Mouse (Mus musculus) midbrain, embryonic 11.5 days (tissue): ENCODE measurements at regions not wholly inside any gene's neighbourhood (a gene's known extent, or its start where the extent isn't known, plus 50 kb on each side); places are given as distances from the start of the nearest gene placed in this dataset.
"Not testable (repeated sequence)": the region's sequence is repeated elsewhere in the genome, so short reads cannot be mapped to it uniquely, and the experiment has no call there.

ENCODE experiments used
- ATAC-seq: fragments of 200-750 bp; cut with Nextera tagmentation; 2 replicates; pipeline ENCODE4 v1.8.0; 2017; ENCODE audit warnings: moderate TSS enrichment, moderate library complexity; ENCODE audit not compliant: low FRiP score
- DNase-seq: peaks from one replicate; pipeline ENCODE4 v3.0.0; 2015; ENCODE audit warnings: low spot score; ENCODE audit errors: missing footprints
- H3K27ac ChIP-seq: fragments of 300-500 bp; sonication (generic); 2 replicates; pipeline ENCODE4 v1.5.1; 2014; ENCODE audit warnings: low read depth, low read length
- H3K27me3 ChIP-seq: fragments of 300-500 bp; sonication (generic); 2 replicates; pipeline ENCODE4 v1.6.1; 2014; ENCODE audit warnings: mild to moderate bottlenecking, low read length, moderate library complexity, mixed read lengths; ENCODE audit not compliant: control insufficient read depth, insufficient read depth
- H3K36me3 ChIP-seq: fragments of 300-500 bp; sonication (generic); 2 replicates; pipeline ENCODE4 v1.6.1; 2014; ENCODE audit warnings: mild to moderate bottlenecking, low read length, moderate library complexity, mixed read lengths; ENCODE audit not compliant: control insufficient read depth, insufficient read depth
- H3K4me1 ChIP-seq: fragments of 300-500 bp; sonication (generic); 2 replicates; pipeline ENCODE4 v1.6.1; 2014; ENCODE audit warnings: low read length; ENCODE audit not compliant: control insufficient read depth, insufficient read depth
- H3K4me2 ChIP-seq: fragments of 300-500 bp; sonication (generic); 2 replicates; pipeline ENCODE4 v1.6.1; 2014; ENCODE audit warnings: mild to moderate bottlenecking, moderate library complexity
- H3K4me3 ChIP-seq: fragments of 300-500 bp; sonication (generic); 2 replicates; pipeline ENCODE4 v1.5.1; 2014; ENCODE audit warnings: low read depth, low read length
- H3K9ac ChIP-seq: fragments of 300-500 bp; sonication (generic); 2 replicates; pipeline ENCODE4 v1.6.1; 2014; ENCODE audit warnings: low read length
- H3K9me3 ChIP-seq: fragments of 300-500 bp; sonication (generic); 2 replicates; pipeline ENCODE4 v1.6.1; 2016; ENCODE audit warnings: low read length; ENCODE audit not compliant: control insufficient read depth
- WGBS: fragments of 180-500 bp; shearing (Covaris S2); extraction: QIAGEN DNeasy Blood & Tissue Kit; methylation state at CpG from one replicate; pipeline ENCODE4 v1.1.7; 2014; 5-methylcytosine and 5-hydroxymethylcytosine counted together

- no peak overlapping the region for H3K9ac ChIP-seq
- no peak overlapping the region for H3K4me3 ChIP-seq
- no peaks in the 10 kb centered on the region for H3K36me3 ChIP-seq
- ATAC-seq (no peak), DNase-seq (no peak)
- WGBS, result 73% methylated on average over 2 of the region's 2 CpGs
- no peak overlapping the region for H3K27ac ChIP-seq
- no peak overlapping the region for H3K4me2 ChIP-seq
- no peaks in the 10 kb centered on the region for H3K27me3 ChIP-seq
- no peaks in the 10 kb centered on the region for H3K4me1 ChIP-seq
- H3K9me3 ChIP-seq, result no peaks in the 10 kb centered on the region
Observed at GRCm38 (mm10) chr4:29390333-29390732, 577.4 kb downstream of the Epha7 start.

- DNase-seq, result no peak
- no peaks in the 10 kb centered on the region for H3K27me3 ChIP-seq
- 83% methylated on average over 3 of the region's 3 CpGs for WGBS
- no peaks in the 10 kb centered on the region for H3K9me3 ChIP-seq
- no peak for ATAC-seq
- no peak overlapping the region for H3K9ac ChIP-seq
- no peaks in the 10 kb centered on the region for H3K4me1 ChIP-seq
- no peaks in the 10 kb centered on the region for H3K36me3 ChIP-seq
- no peak overlapping the region for H3K4me3 ChIP-seq
- H3K4me2 ChIP-seq, result no peak overlapping the region
- no peak overlapping the region for H3K27ac ChIP-seq
Observed at GRCm38 (mm10) chr4:29402143-29402542, 589.2 kb downstream of the Epha7 start.

DNA sequence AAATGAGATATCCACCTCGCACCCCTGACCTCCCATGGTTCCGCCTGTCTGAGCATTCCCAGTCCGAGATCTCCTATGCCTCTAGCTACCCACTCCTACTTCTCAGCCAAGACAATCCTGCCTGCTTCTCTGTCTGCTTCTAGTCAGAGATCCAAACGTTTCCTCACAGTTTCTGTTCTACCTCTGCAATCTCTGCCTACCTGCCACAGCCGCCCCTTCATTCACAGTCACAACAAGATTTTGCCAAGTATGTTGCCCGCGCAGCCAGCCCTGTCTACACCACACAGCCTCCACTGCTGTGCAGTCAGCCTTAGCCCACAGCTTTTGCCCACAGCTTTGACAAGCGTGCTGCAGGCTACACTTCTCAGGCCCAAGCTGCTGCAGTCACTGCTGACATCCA is 601.7 kb downstream of the Epha7 start:
- H3K4me3 ChIP-seq, result no peak overlapping the region
- H3K27me3 ChIP-seq, result no peaks in the 10 kb centered on the region
- no peak overlapping the region for H3K4me2 ChIP-seq
- no peak overlapping the region for H3K9ac ChIP-seq
- no peaks in the 10 kb centered on the region for H3K9me3 ChIP-seq
- DNase-seq (no peak), ATAC-seq (no peak)
- no peaks in the 10 kb centered on the region for H3K4me1 ChIP-seq
- H3K36me3 ChIP-seq, result no peaks in the 10 kb centered on the region
- no peak overlapping the region for H3K27ac ChIP-seq
- WGBS, result 88% methylated on average over 8 of the region's 8 CpGs

GRCm38 (mm10) chr4:29420198-29420792 is 607.4 kb downstream of the Epha7 start:
- Histone ChIP-seq H3K4me1 (no peaks in the 10 kb centered on the region), H3K4me2 (no peak overlapping the region), H3K9ac (no peak overlapping the region), H3K4me3 (no peak overlapping the region), H3K36me3 (no peaks in the 10 kb centered on the region), H3K27ac (no peak overlapping the region), H3K27me3 (no peaks in the 10 kb centered on the region), H3K9me3 (no peaks in the 10 kb centered on the region)
- ATAC-seq (no peak), DNase-seq (no peak)
- WGBS, result 90% methylated on average over 2 of the region's 2 CpGs

DNA sequence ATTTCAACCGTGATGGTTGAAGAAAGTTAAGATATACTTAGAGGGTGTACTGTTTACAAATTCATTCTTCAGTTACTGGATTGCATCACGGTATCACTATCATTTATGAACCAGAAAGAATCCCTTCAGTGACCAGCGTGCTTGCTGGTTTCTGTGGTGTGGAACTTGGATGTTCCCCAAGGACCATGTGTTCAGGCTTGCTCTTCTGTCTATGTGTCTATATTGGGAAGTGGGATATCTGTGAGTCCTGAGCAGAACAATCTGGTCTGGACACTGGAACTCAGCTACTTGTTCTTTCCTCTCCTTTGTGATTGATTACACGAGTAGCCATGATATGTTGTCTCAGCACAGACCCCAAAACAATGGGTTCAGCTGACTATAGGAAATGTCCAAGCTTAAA is 618.6 kb downstream of the Epha7 start:
- not testable (repeated sequence) for H3K4me3 ChIP-seq, H3K9me3 ChIP-seq, H3K27ac ChIP-seq, ATAC-seq, H3K27me3 ChIP-seq, H3K9ac ChIP-seq, H3K4me2 ChIP-seq, H3K4me1 ChIP-seq, H3K36me3 ChIP-seq, DNase-seq
- WGBS, result 91% methylated on average over 4 of the region's 4 CpGs

DNA sequence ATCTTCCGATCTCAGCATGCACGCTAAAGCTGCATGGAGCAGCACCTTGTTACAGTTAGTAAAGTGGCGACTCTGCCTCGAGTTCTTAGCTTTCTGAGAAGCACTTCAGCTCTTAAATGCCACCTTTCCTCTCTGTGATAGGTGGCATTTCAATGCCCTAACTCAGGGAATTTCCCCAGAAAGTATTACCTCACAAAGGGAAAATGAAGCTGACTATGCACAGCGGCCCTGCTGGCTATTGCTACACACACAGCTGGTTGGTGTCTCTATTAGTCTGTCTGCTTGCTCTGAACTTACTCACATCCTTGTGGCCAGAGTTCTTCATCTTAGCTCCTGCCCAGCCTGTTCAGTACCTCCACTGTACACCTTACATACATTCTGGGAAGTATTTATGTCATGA is 650.4 kb downstream of the Epha7 start:
- no peak overlapping the region for H3K4me3 ChIP-seq
- ATAC-seq (no peak), DNase-seq (no peak)
- no peak overlapping the region for H3K9ac ChIP-seq
- H3K9me3 ChIP-seq, result no peaks in the 10 kb centered on the region
- no peak overlapping the region for H3K4me2 ChIP-seq
- no peaks in the 10 kb centered on the region for H3K4me1 ChIP-seq
- H3K36me3 ChIP-seq, result no peaks in the 10 kb centered on the region
- H3K27me3 ChIP-seq, result no peaks in the 10 kb centered on the region
- WGBS, result 83% methylated on average over 5 of the region's 5 CpGs
- H3K27ac ChIP-seq, result no peak overlapping the region

GRCm38 (mm10) chr4:29466315-29466714 is 653.4 kb downstream of the Epha7 start:
- H3K4me2 ChIP-seq, result no peak overlapping the region
- H3K36me3 ChIP-seq, result no peaks in the 10 kb centered on the region
- H3K27me3 ChIP-seq, result no peaks in the 10 kb centered on the region
- WGBS, result 78% methylated on average over 2 of the region's 2 CpGs
- no peak overlapping the region for H3K9ac ChIP-seq
- H3K4me1 ChIP-seq, result no peaks in the 10 kb centered on the region
- no peaks in the 10 kb centered on the region for H3K9me3 ChIP-seq
- ATAC-seq, result no peak
- no peak overlapping the region for H3K27ac ChIP-seq
- no peak for DNase-seq
- H3K4me3 ChIP-seq, result no peak overlapping the region

GRCm38 (mm10) chr4:29480384-29481092 is 667.6 kb downstream of the Epha7 start:
- no peak overlapping the region for H3K4me3 ChIP-seq
- ATAC-seq (no peak), DNase-seq (no peak)
- H3K36me3 ChIP-seq, result no peaks in the 10 kb centered on the region
- WGBS, result 79% methylated on average over 2 of the region's 2 CpGs
- H3K27ac ChIP-seq, result no peak overlapping the region
- no peaks in the 10 kb centered on the region for H3K4me1 ChIP-seq
- no peaks in the 10 kb centered on the region for H3K9me3 ChIP-seq
- H3K27me3 ChIP-seq, result no peaks in the 10 kb centered on the region
- no peak overlapping the region for H3K4me2 ChIP-seq
- no peak overlapping the region for H3K9ac ChIP-seq

GRCm38 (mm10) chr4:29481093-29481715 is 668.3 kb downstream of the Epha7 start:
- Histone ChIP-seq H3K27ac (no peak overlapping the region), H3K4me2 (no peak overlapping the region), H3K9ac (no peak overlapping the region), H3K4me1 (no peaks in the 10 kb centered on the region), H3K4me3 (no peak overlapping the region), H3K36me3 (no peaks in the 10 kb centered on the region), H3K27me3 (no peaks in the 10 kb centered on the region), H3K9me3 (no peaks in the 10 kb centered on the region)
- no peak for ATAC-seq
- no peak for DNase-seq
- 76% methylated on average over 1 of the region's 1 CpGs for WGBS
